Mouse (Mus musculus) liver, adult 10 weeks (tissue): Measurements from ENCODE around the gene Akr1d1. TPM values are rescaled to one million over a fixed set of nuclear protein-coding genes. Genes with fewer than 3 reads are reported as not detected.

ENCODE experiments used
- polyA plus RNA-seq: library from polyadenylated mRNA; stranded (reverse); fragments of 350-450 nt; fragmentation: Illumina TruSeq; extraction: RNeasy Lipid Tissue Mini Kit (QIAGEN cat#74804); gene quantifications from one replicate; pipeline ENCODE4 v1.2.3, GENCODE M21; 2014; ENCODE audit warnings: low read depth, low replicate concordance

Gene Akr1d1
- polyA plus RNA-seq: 666 TPM

DNA sequence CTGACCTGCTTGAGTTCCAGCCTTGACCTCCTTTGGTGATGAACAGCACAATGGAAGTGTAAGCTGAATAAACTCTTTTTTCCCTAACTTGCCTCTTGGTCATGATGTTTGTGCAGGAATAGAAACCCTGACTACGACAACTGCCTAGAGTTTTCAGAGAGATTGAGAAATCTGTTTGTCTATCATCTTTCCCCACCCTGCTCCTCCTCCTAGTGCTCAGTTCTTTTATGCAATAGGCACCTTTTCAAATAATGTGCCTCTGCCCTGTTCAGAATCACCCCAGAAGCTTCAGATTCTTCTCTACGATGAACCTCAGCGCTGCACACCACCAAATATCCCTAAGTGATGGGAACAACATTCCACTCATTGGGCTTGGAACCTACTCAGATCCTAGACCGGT is at the start of gene Akr1d1:
Gene Akr1d1, plus strand, starts transcription at position 234 of the 400 bp plus-strand sequence.

Other genes starting within 250 kb of the Akr1d1 start
- not detected for gene Dgki, start 230.0 kb upstream of the Akr1d1 start, polyA plus RNA-seq
- 9.7 TPM for gene Creb3l2, start 88.0 kb upstream of the Akr1d1 start, polyA plus RNA-seq